Mouse (Mus musculus) olfactory bulb, adult 2 months (tissue): Measurements from ENCODE around the gene Ppm1b. TPM values are rescaled to one million over a fixed set of nuclear protein-coding genes. Genes with fewer than 3 reads are reported as not detected.

ENCODE experiments used
- H3K27ac ChIP-seq: fragments of 200-500 bp; 2 replicates; pipeline ENCODE4 v1.5.1; 2012; ENCODE audit warnings: low read depth, low read length; ENCODE audit not compliant: insufficient read depth
- H3K4me1 ChIP-seq: fragments of 200-500 bp; 2 replicates; pipeline ENCODE4 v1.6.1; 2012; ENCODE audit warnings: low read length; ENCODE audit not compliant: control insufficient read depth, insufficient read depth
- H3K4me3 ChIP-seq: fragments of 200-500 bp; 2 replicates; pipeline ENCODE4 v1.5.1; 2012; ENCODE audit warnings: mild to moderate bottlenecking, low read depth, low read length, moderate library complexity; ENCODE audit not compliant: insufficient read depth
- CTCF ChIP-seq: fragments of 200-500 bp; IDR thresholded peaks from 2 replicates; pipeline ENCODE4 v1.5.1; 2012; ENCODE audit warnings: low read depth, mild to moderate bottlenecking, low read length, moderate library complexity; ENCODE audit not compliant: insufficient read depth
- POLR2A ChIP-seq: fragments of 200-500 bp; IDR thresholded peaks from 2 replicates; pipeline ENCODE4 v1.6.1; 2012; ENCODE audit warnings: mild to moderate bottlenecking, low read depth, low read length, moderate library complexity; ENCODE audit not compliant: insufficient read depth
- WGBS: fragments of 180-500 bp; shearing (Covaris S2); methylation state at CpG from one replicate; pipeline ENCODE4 v1.1.7; 2018; 5-methylcytosine and 5-hydroxymethylcytosine counted together
- polyA plus RNA-seq: library from polyadenylated mRNA; stranded (reverse); fragments of >200 nt; gene quantifications from 2 replicates; pipeline ENCODE4 v1.2.4, GENCODE M21; 2012; ENCODE audit warnings: low replicate concordance; ENCODE audit not compliant: missing spikeins, insufficient read depth, insufficient read length

The Ppm1b gene
- polyA plus RNA-seq, 1 experiment: not detected

GRCm38 (mm10) chr17:85038761-85039160, 82.2 kb downstream of the Ppm1b start:
- no peak overlapping the region for H3K4me3 ChIP-seq
- H3K4me1 ChIP-seq: peaks cover 5% of the 10 kb centered on the region
- no peak overlapping the region for H3K27ac ChIP-seq
- no peak for TF ChIP-seq POLR2A
- TF ChIP-seq CTCF: no peak
- WGBS: 95% methylated on average over 5 of the region's 5 CpGs

- no peak overlapping the region for H3K27ac ChIP-seq
- 87% methylated on average over 7 of the region's 7 CpGs for WGBS
- no peak overlapping the region for H3K4me3 ChIP-seq
- no peak for TF ChIP-seq CTCF
- no peak for TF ChIP-seq POLR2A
- H3K4me1 ChIP-seq: no peaks in the 10 kb centered on the region
Measured at GRCm38 (mm10) chr17:85040913-85041312, 84.4 kb downstream of the Ppm1b start.

- Histone ChIP-seq H3K27ac (no peak overlapping the region), H3K4me3 (no peak overlapping the region), H3K4me1 (no peaks in the 10 kb centered on the region)
- 92% methylated on average over 6 of the region's 6 CpGs for WGBS
- TF ChIP-seq CTCF (no peak), POLR2A (no peak)
Measured at GRCm38 (mm10) chr17:85042419-85042818, 85.9 kb downstream of the Ppm1b start.

GRCm38 (mm10) chr17:85043404-85043816, 86.9 kb downstream of the Ppm1b start:
- Histone ChIP-seq H3K4me3 (no peak overlapping the region), H3K27ac (no peak overlapping the region), H3K4me1 (no peaks in the 10 kb centered on the region)
- no peak for TF ChIP-seq CTCF
- no peak for TF ChIP-seq POLR2A
- 92% methylated on average over 6 of the region's 6 CpGs for WGBS

GRCm38 (mm10) chr17:85044466-85044865, 87.9 kb downstream of the Ppm1b start:
- 92% methylated on average over 5 of the region's 5 CpGs for WGBS
- Histone ChIP-seq H3K4me3 (no peak overlapping the region), H3K4me1 (no peaks in the 10 kb centered on the region), H3K27ac (no peak overlapping the region)
- TF ChIP-seq CTCF: no peak
- TF ChIP-seq POLR2A: no peak

GRCm38 (mm10) chr17:85045160-85045559, 88.6 kb downstream of the Ppm1b start:
- no peaks in the 10 kb centered on the region for H3K4me1 ChIP-seq
- H3K4me3 ChIP-seq: no peak overlapping the region
- WGBS: 88% methylated on average over 12 of the region's 12 CpGs
- no peak overlapping the region for H3K27ac ChIP-seq
- TF ChIP-seq CTCF: no peak
- no peak for TF ChIP-seq POLR2A

GRCm38 (mm10) chr17:85048379-85048778, 91.8 kb downstream of the Ppm1b start:
- TF ChIP-seq POLR2A (no peak), CTCF (no peak)
- H3K4me1 ChIP-seq: no peaks in the 10 kb centered on the region
- no peak overlapping the region for H3K27ac ChIP-seq
- no peak overlapping the region for H3K4me3 ChIP-seq
- 98% methylated on average over 5 of the region's 5 CpGs for WGBS

- 91% methylated on average over 7 of the region's 7 CpGs for WGBS
- Histone ChIP-seq H3K4me1 (no peaks in the 10 kb centered on the region), H3K4me3 (no peak overlapping the region), H3K27ac (no peak overlapping the region)
- TF ChIP-seq CTCF (no peak), POLR2A (no peak)
Measured at GRCm38 (mm10) chr17:85058276-85058675, 101.7 kb downstream of the Ppm1b start.

GRCm38 (mm10) chr17:85059136-85059535, 102.6 kb downstream of the Ppm1b start:
- no peak overlapping the region for H3K4me3 ChIP-seq
- TF ChIP-seq POLR2A (no peak), CTCF (no peak)
- 92% methylated on average over 6 of the region's 6 CpGs for WGBS

GRCm38 (mm10) chr17:85063560-85063959, 107.0 kb downstream of the Ppm1b start:
- Histone ChIP-seq H3K4me1 (peaks cover 3% of the 10 kb centered on the region; the same call in 1 of the 2 replicates), H3K4me3 (no peak overlapping the region), H3K27ac (no peak overlapping the region)
- 90% methylated on average over 7 of the region's 7 CpGs for WGBS
- no peak for TF ChIP-seq CTCF
- no peak for TF ChIP-seq POLR2A

More at GRCm38 (mm10) chr17:85059136-85059535, 102.6 kb downstream of the Ppm1b start:
- H3K4me1 ChIP-seq: no peaks in the 10 kb centered on the region
- H3K27ac ChIP-seq: no peak overlapping the region
